Mouse (Mus musculus) small intestine, adult 2 months (tissue): ENCODE results near the gene Rasl2-9.

Source experiments
- CTCF ChIP-seq: fragments of 200-500 bp; IDR thresholded peaks from 2 replicates; pipeline ENCODE4 v1.5.1; 2012; ENCODE audit warnings: low read depth, mild to moderate bottlenecking, control low read depth, inconsistent platforms, low read length, moderate library complexity, mixed read lengths; ENCODE audit not compliant: insufficient replicate concordance, insufficient read length; ENCODE audit errors: extremely low read depth
- POLR2A ChIP-seq: fragments of 200-500 bp; IDR thresholded peaks from 2 replicates; pipeline ENCODE4 v1.6.1; 2012; ENCODE audit warnings: low read depth, mild to moderate bottlenecking, control low read depth, inconsistent platforms, low read length, moderate library complexity

GRCm38 (mm10) chr7:5112701-5113100 is 13.0 kb downstream of the Rasl2-9 start:
- TF ChIP-seq CTCF (no peak), POLR2A (no peak)
